Mouse (Mus musculus) hindbrain, postnatal 0 days (tissue): ENCODE results near the gene Eln. TPM values are rescaled to one million over a fixed set of nuclear protein-coding genes. Genes with fewer than 3 reads are reported as not detected.

Source experiments
- ATAC-seq: fragments of 200-750 bp; cut with Nextera tagmentation; 2 replicates; pipeline ENCODE4 v1.8.0; 2017; ENCODE audit warnings: mild to moderate bottlenecking, moderate TSS enrichment, moderate library complexity
- DNase-seq: peaks from one replicate; pipeline ENCODE4 v3.0.0-alpha.2; 2015; ENCODE audit warnings: low spot score
- H3K27ac ChIP-seq: fragments of 300-500 bp; sonication (generic); 2 replicates; pipeline ENCODE4 v1.5.1; 2014; ENCODE audit warnings: mild to moderate bottlenecking
- H3K27me3 ChIP-seq: fragments of 300-500 bp; sonication (generic); 2 replicates; pipeline ENCODE4 v1.6.1; 2014; ENCODE audit warnings: low read length, mixed read lengths; ENCODE audit not compliant: insufficient read depth
- H3K36me3 ChIP-seq: fragments of 300-500 bp; sonication (generic); 2 replicates; pipeline ENCODE4 v1.6.1; 2014; ENCODE audit warnings: low read length, mixed read lengths; ENCODE audit not compliant: insufficient read depth
- H3K4me1 ChIP-seq: fragments of 300-500 bp; sonication (generic); 2 replicates; pipeline ENCODE4 v1.6.1; 2014; ENCODE audit warnings: antibody characterized with exemption, low read length, mixed read lengths; ENCODE audit not compliant: insufficient read depth
- H3K4me2 ChIP-seq: fragments of 300-500 bp; sonication (generic); 2 replicates; pipeline ENCODE4 v1.6.1; 2014; ENCODE audit warnings: low read depth, mild to moderate bottlenecking, low read length, moderate library complexity, mixed read lengths
- H3K4me3 ChIP-seq: fragments of 300-500 bp; sonication (generic); 2 replicates; pipeline ENCODE4 v1.5.1; 2014; ENCODE audit warnings: low read length
- H3K9ac ChIP-seq: fragments of 300-500 bp; sonication (generic); replicated peaks from 2 replicates; pipeline ENCODE4 v1.6.1; 2014; ENCODE audit warnings: mild to moderate bottlenecking, low read length, moderate library complexity, mixed read lengths
- H3K9me3 ChIP-seq: fragments of 300-500 bp; sonication (generic); 2 replicates; pipeline ENCODE4 v1.6.1; 2016; ENCODE audit warnings: low read length, mixed read lengths
- CTCF ChIP-seq: IDR thresholded peaks from 2 replicates; pipeline ENCODE4 v1.5.1; 2016; ENCODE audit warnings: antibody characterized with exemption, control low read depth, low read depth
- WGBS: fragments of 180-500 bp; shearing (Covaris S2); extraction: QIAGEN DNeasy Blood & Tissue Kit; methylation state at CpG from one replicate; pipeline ENCODE4 v1.1.7; 2014; 5-methylcytosine and 5-hydroxymethylcytosine counted together
- polyA plus RNA-seq: library from polyadenylated mRNA; unstranded; fragments of >200 nt; fragmentation: Nextera tagmentation; extraction: Ambion mirVana; gene quantifications from 2 replicates; pipeline ENCODE4 v1.2.1, GENCODE M21; 2015
- total RNA-seq: library from RNA; depleted of rRNA; stranded (reverse); fragments of >200 nt; gene quantifications from 2 replicates; pipeline ENCODE4 v1.2.3, GENCODE M21; 2014

The Eln gene
- total and polyA plus RNA-seq, 2 experiments from 2014 or later: 43.3 to 47.4 TPM

DNA sequence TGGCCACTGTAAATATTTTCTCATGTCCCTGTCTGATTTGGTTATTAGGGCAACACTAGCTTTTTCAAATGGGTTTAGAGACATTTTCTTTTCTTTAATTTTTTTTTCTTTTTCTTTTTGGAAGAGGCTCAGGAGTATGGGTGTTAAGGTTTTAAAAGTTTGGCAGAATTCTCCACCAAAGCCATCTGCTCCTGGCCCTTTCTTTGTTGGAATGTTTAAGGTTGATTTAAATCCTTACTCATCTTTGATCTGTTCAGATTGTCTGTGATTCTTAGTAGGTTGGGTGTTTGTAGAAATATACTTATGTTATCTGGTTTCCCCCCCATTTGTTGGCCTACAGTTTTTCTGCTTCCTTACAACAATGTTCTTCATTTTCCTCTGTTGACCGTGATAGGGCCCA, 54.4 kb downstream of the Eln start:
- WGBS: 86% methylated on average over 1 of the region's 1 CpGs
- no peak overlapping the region for H3K9ac ChIP-seq
- H3K4me1 ChIP-seq: no peaks in the 10 kb centered on the region
- no peaks in the 10 kb centered on the region for H3K36me3 ChIP-seq
- no peak for ATAC-seq
- H3K9me3 ChIP-seq: no peaks in the 10 kb centered on the region
- H3K27ac ChIP-seq: no peak overlapping the region
- DNase-seq: no peak
- H3K4me3 ChIP-seq: no peak overlapping the region
- TF ChIP-seq CTCF: no peak
- no peak overlapping the region for H3K4me2 ChIP-seq
- no peaks in the 10 kb centered on the region for H3K27me3 ChIP-seq

DNA sequence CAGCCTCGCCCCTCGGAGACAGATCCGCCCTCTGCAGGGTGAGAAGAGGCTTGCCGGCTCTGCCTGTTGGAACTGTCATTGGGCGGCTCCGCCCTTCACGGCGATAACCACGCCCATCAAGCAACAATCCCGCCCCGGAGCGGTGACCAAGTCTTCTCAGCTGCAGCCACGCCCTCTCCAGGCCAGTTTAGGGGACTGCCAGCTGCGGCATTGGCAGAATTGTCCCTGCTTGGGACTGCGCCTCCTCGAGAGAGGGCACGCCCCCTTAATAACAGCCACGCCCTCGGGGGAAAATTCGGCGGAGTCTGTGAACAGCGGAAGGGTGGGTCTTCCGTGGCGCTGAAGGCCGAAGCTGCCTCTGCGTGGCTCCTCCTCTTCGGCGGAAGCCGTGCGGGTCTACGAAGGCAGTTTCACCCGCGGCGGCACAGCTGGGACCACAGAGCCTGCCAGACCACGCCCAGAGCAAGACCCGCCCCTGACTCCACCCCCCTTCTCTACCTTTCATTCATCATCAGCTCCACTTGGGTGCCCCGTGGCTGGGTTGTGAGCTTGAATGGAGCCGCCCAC, 58.3 kb downstream of the Eln start:
- under 1% methylated on average over 38 of the region's 38 CpGs for WGBS
- Histone ChIP-seq H3K36me3 (peaks cover 11% of the 10 kb centered on the region; the same call in 1 of the 2 replicates), H3K4me1 (no peaks in the 10 kb centered on the region; the same call in 1 of the 2 replicates), H3K4me3 (peak overlapping the region; percentile 90), H3K27me3 (no peaks in the 10 kb centered on the region), H3K9ac (peak overlapping the region; percentile 94), H3K27ac (peak overlapping the region; percentile 79), H3K4me2 (peak overlapping the region; percentile 84), H3K9me3 (no peaks in the 10 kb centered on the region)
- ATAC-seq (peak; percentile 96), DNase-seq (peak; percentile 99)
- TF ChIP-seq CTCF: peak; percentile 69

DNA sequence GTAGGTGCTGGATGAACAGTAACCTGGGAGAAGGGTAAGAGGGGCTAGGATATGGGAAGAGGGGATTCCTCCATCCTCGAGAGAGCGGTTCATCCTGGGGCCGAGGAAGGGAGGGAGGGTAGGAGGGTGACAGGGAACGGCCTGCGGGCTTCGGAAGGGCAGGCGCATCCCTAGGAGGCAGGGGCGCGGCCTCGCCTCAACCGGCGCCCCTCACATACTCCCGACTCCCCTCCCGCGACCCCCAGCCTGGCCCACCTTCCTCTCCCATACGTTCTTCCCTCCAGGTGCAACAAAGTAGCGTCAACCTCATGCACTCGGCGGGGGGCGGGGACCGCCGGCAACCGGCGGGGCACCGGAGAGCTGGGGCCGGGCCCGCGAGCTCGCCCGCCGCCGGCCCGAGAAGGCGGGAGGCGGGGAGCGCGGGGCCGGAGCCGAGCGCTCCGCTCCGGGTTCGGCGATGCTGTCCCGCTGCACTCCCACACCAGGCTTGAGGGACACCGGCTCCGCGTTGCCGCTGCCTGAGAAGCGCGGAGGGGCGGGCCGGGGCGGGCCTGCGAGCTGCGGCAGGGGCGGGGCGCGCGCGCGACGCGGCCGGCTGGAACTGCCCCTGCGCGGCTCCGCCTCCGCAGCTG, 58.9 kb downstream of the Eln start, which contains the start of gene Limk1:
Gene Limk1, minus strand, starts transcription at position 513 of the 632 bp plus-strand sequence.
- no peaks in the 10 kb centered on the region for H3K27me3 ChIP-seq
- WGBS: under 1% methylated on average over 32 of the region's 69 CpGs

DNA sequence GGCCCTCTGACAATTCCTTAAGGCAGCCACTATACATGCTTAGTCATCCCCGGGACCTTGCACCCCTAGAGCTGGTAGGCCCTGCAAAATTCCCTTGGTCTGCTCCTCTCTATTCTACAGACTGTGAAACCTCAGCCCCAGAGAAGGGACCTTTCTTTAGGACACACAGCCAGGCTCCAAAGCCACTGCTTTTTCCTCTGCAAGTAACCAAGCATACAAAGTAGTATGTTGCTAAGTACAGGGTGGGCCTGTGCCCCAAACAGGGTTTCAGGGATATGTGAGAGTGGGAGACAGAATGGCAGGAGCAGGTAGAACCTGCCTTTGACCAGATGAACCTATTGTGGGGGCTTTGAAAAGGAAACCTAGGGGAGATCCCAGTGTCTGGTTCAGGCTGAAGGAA, 59.9 kb downstream of the Eln start:
- Histone ChIP-seq H3K4me2 (peak overlapping the region; percentile 84), H3K4me1 (no peaks in the 10 kb centered on the region; the same call in 1 of the 2 replicates), H3K4me3 (peak overlapping the region; percentile 90), H3K27me3 (no peaks in the 10 kb centered on the region), H3K9ac (peak overlapping the region; percentile 94), H3K9me3 (no peaks in the 10 kb centered on the region), H3K36me3 (peaks cover 12% of the 10 kb centered on the region; the same call in 1 of the 2 replicates), H3K27ac (peak overlapping the region; percentile 90; the same call in 1 of the 2 replicates)
- DNase-seq: no peak
- no peak for TF ChIP-seq CTCF
- ATAC-seq: no peak
- WGBS: 76% methylated on average over 1 of the region's 1 CpGs

More for the DNA sequence above, 58.9 kb downstream of the Eln start, which contains the start of gene Limk1:
- ATAC-seq (peak; percentile 2; the same call in 1 of the 2 replicates), DNase-seq (no peak)
- H3K36me3 ChIP-seq: peaks cover 12% of the 10 kb centered on the region; the same call in 1 of the 2 replicates
- peak within 1 kb of the TSS; percentile 90 for H3K4me3 ChIP-seq
- H3K27ac ChIP-seq: peak within 1 kb of the TSS; percentile 90
- peak within 1 kb of the TSS; percentile 94 for H3K9ac ChIP-seq
- H3K9me3 ChIP-seq: no peaks in the 10 kb centered on the region
- H3K4me1 ChIP-seq: no peaks in the 10 kb centered on the region; the same call in 1 of the 2 replicates
- TF ChIP-seq CTCF: no peak
- peak within 1 kb of the TSS; percentile 84 for H3K4me2 ChIP-seq

- H3K4me2 ChIP-seq: no peak overlapping the region
- 87% methylated on average over 6 of the region's 6 CpGs for WGBS
Measured at GRCm38 (mm10) chr5:134686541-134686940, 60.6 kb downstream of the Eln start.

GRCm38 (mm10) chr5:134684398-134684797, 62.7 kb downstream of the Eln start:
- WGBS: 47% methylated on average over 2 of the region's 2 CpGs
- no peak overlapping the region for H3K4me3 ChIP-seq
- H3K27me3 ChIP-seq: no peaks in the 10 kb centered on the region
- no peak for ATAC-seq
- peak; percentile 59 for DNase-seq
- H3K27ac ChIP-seq: peak overlapping the region; percentile 58; the same call in 1 of the 2 replicates
- no peak overlapping the region for H3K9ac ChIP-seq
- no peaks in the 10 kb centered on the region; the same call in 1 of the 2 replicates for H3K4me1 ChIP-seq
- H3K4me2 ChIP-seq: no peak overlapping the region
- no peak for TF ChIP-seq CTCF
- no peaks in the 10 kb centered on the region for H3K9me3 ChIP-seq
- peaks cover 16% of the 10 kb centered on the region; the same call in 1 of the 2 replicates for H3K36me3 ChIP-seq

More at GRCm38 (mm10) chr5:134686541-134686940, 60.6 kb downstream of the Eln start:
- H3K4me3 ChIP-seq: no peak overlapping the region
- H3K9ac ChIP-seq: no peak overlapping the region
- H3K36me3 ChIP-seq: peaks cover 12% of the 10 kb centered on the region; the same call in 1 of the 2 replicates
- no peaks in the 10 kb centered on the region for H3K9me3 ChIP-seq
- no peaks in the 10 kb centered on the region; the same call in 1 of the 2 replicates for H3K4me1 ChIP-seq
- ATAC-seq (no peak), DNase-seq (no peak)
- H3K27ac ChIP-seq: no peak overlapping the region
- H3K27me3 ChIP-seq: no peaks in the 10 kb centered on the region
- TF ChIP-seq CTCF: no peak
